Mouse (Mus musculus): ENCODE data around the gene Itga7.
"Not testable (repeated sequence)": the region's sequence is repeated elsewhere in the genome, so short reads cannot be mapped to it uniquely, and the experiment has no call there.

Gene Itga7

GRCm38 (mm10) chr10:128980644-128981365 lies 47.2 kb downstream of the Itga7 start:
- no peak for TF ChIP-seq GATA4 (IDR thresholded peaks at IDR 0.05; ENCODE audit: insufficient replicate concordance, low read length)

- TF ChIP-seq GATA4 (IDR thresholded peaks at IDR 0.05; ENCODE audit: insufficient replicate concordance, low read length) = not testable (repeated sequence)
Observed at GRCm38 (mm10) chr10:128989131-128989530, 55.5 kb downstream of the Itga7 start, which contains the start of gene Olfr9. Gene Olfr9, plus strand, starts transcription at chr10:128989431.

GRCm38 (mm10) chr10:128990994-128991393 lies 57.4 kb downstream of the Itga7 start:
- TF ChIP-seq GATA4 (IDR thresholded peaks at IDR 0.05; ENCODE audit: insufficient replicate concordance, low read length) = no peak

GRCm38 (mm10) chr10:128995796-128996195 lies 62.2 kb downstream of the Itga7 start:
- no peak for TF ChIP-seq GATA4 (IDR thresholded peaks at IDR 0.05; ENCODE audit: insufficient replicate concordance, low read length)

GRCm38 (mm10) chr10:128996523-128997040 lies 63.0 kb downstream of the Itga7 start:
- TF ChIP-seq GATA4 (IDR thresholded peaks at IDR 0.05; ENCODE audit: insufficient replicate concordance, low read length) = no peak

- TF ChIP-seq GATA4 (IDR thresholded peaks at IDR 0.05; ENCODE audit: insufficient replicate concordance, low read length) = no peak
Observed at GRCm38 (mm10) chr10:129004032-129004920, 70.7 kb downstream of the Itga7 start.
